Mouse (Mus musculus) bone marrow, adult 2 months (tissue): ENCODE measurements around the gene Gadl1.

Experiments
- CTCF ChIP-seq: fragments of 200-500 bp; IDR thresholded peaks from 2 replicates; pipeline ENCODE4 v1.5.1; 2011; ENCODE audit warnings: low read length, control low read depth; ENCODE audit not compliant: control insufficient read depth, insufficient read depth
- POLR2A ChIP-seq: fragments of 200-500 bp; IDR thresholded peaks from 2 replicates; pipeline ENCODE4 v1.6.1; 2011; ENCODE audit warnings: low read depth, mild to moderate bottlenecking, control low read depth, low read length, borderline replicate concordance; ENCODE audit not compliant: control insufficient read depth

DNA sequence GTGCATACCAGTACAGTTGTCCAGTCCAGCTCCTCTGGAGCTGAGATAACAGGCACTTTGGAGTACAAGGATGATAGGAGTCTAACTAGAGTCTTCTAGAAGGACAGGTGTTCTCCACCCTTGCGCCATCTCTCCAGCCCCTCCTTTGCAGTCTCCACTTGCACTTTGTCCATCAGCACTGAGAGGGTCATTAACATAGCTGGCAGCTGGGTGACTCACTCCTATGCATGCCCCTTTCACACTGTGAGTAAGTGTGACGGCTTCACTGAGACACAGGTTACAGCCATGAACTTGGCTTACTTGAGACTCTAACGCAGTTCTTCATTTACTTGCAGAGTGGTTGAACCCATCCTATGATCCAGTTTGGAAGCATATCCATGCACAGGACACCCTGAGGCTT is 10.5 kb downstream of the Gadl1 start:
- TF ChIP-seq POLR2A (no peak), CTCF (no peak)
